Mouse (Mus musculus) limb, embryonic 14.5 days (tissue): ENCODE data around the gene Fkbp1a. TPM values are rescaled to one million over a fixed set of nuclear protein-coding genes. Genes with fewer than 3 reads are reported as not detected.

ENCODE experiments used
- ATAC-seq: fragments of 200-750 bp; cut with Nextera tagmentation; 2 replicates; pipeline ENCODE4 v1.8.0; 2017; ENCODE audit warnings: low read depth, moderate number of reproducible peaks, moderate TSS enrichment; ENCODE audit not compliant: low FRiP score
- DNase-seq: peaks from one replicate; pipeline ENCODE4 v3.0.0-alpha.2; 2015; ENCODE audit warnings: low spot score
- H3K27ac ChIP-seq: fragments of 300-500 bp; sonication (generic); replicated peaks from 2 replicates; pipeline ENCODE4 v1.5.1; 2014; ENCODE audit warnings: low read depth, mild to moderate bottlenecking, low read length, moderate library complexity, mixed read lengths
- H3K27me3 ChIP-seq: fragments of 300-500 bp; sonication (generic); 2 replicates; pipeline ENCODE4 v1.6.1; 2014; ENCODE audit warnings: low read length, mixed read lengths; ENCODE audit not compliant: control insufficient read depth, insufficient read depth
- H3K36me3 ChIP-seq: fragments of 300-500 bp; sonication (generic); 2 replicates; pipeline ENCODE4 v1.6.1; 2014; ENCODE audit warnings: mild to moderate bottlenecking, low read length, moderate library complexity, mixed read lengths; ENCODE audit not compliant: control insufficient read depth, insufficient read depth
- H3K4me1 ChIP-seq: fragments of 300-500 bp; sonication (generic); 2 replicates; pipeline ENCODE4 v1.6.1; 2014; ENCODE audit warnings: antibody characterized with exemption, low read length, mixed read lengths; ENCODE audit not compliant: control insufficient read depth, insufficient read depth
- H3K4me2 ChIP-seq: fragments of 300-500 bp; sonication (generic); replicated peaks from 2 replicates; pipeline ENCODE4 v1.6.1; 2014; ENCODE audit warnings: low read depth, mild to moderate bottlenecking, low read length, moderate library complexity; ENCODE audit not compliant: severe bottlenecking
- H3K4me3 ChIP-seq: fragments of 300-500 bp; sonication (generic); replicated peaks from 2 replicates; pipeline ENCODE4 v1.5.1; 2014; ENCODE audit warnings: low read length
- H3K9ac ChIP-seq: fragments of 300-500 bp; sonication (generic); 2 replicates; pipeline ENCODE4 v1.6.1; 2014; ENCODE audit warnings: mild to moderate bottlenecking, low read depth, low read length, moderate library complexity; ENCODE audit not compliant: severe bottlenecking
- H3K9me3 ChIP-seq: fragments of 300-500 bp; sonication (generic); 2 replicates; pipeline ENCODE4 v1.6.1; 2016; ENCODE audit warnings: low read length; ENCODE audit not compliant: control insufficient read depth
- POLR2A ChIP-seq: fragments of 200-500 bp; IDR thresholded peaks from 2 replicates; pipeline ENCODE4 v1.8.0; 2012; ENCODE audit warnings: inconsistent platforms, mild to moderate bottlenecking, moderate library complexity, borderline replicate concordance; ENCODE audit not compliant: insufficient read depth, insufficient read length; ENCODE audit errors: extremely low read depth
- WGBS: fragments of 180-500 bp; shearing (Covaris S2); extraction: QIAGEN DNeasy Blood & Tissue Kit; methylation state at CpG from one replicate; pipeline ENCODE4 v1.1.7; 2014; 5-methylcytosine and 5-hydroxymethylcytosine counted together
- polyA plus RNA-seq, 2 experiments: library from polyadenylated mRNA; depleted of rRNA in 1 of 2; stranded (reverse) in 1 of 2; unstranded in 1 of 2; fragments of >200 nt; fragmentation: Nextera tagmentation in 1 of 2; extraction: Ambion mirVana in 1 of 2; gene quantifications; 2 replicates each; pipeline versions ENCODE4 v1.2.1 to v1.2.3; 2012 to 2014

The Fkbp1a gene
- polyA plus RNA-seq, 2 experiments = 213 to 562 TPM

DNA sequence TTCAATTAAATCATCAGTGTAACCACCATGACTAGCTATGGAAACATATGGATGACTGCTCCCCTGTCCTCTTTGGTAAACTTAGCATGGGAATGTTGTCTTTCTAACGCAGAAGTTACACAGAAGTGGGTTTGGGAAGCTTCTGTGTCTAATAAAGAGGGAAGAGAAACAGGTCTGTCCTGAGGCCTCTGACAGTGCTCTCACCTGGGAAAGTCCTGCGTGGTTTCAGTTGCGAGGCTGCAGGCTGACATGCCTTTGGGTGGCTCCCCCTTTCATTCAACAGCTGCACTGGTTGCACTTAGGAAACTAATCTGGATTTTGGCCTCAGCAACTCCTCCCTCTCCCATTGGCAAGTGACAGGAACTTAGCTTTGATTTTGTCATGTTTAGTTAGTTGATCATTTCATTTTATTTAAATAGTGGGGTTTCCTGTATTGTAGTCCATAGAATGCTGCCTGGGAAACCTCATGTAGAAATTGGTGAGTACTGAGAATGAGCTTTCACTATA lies 7.4 kb downstream of the Fkbp1a start:
- Histone ChIP-seq H3K4me2 (no peak overlapping the region), H3K4me3 (no peak overlapping the region), H3K9ac (no peak overlapping the region), H3K9me3 (no peaks in the 10 kb centered on the region), H3K27me3 (no peaks in the 10 kb centered on the region), H3K36me3 (peaks cover 70% of the 10 kb centered on the region), H3K4me1 (0 out of 2 replicates have a peak, but pooled peaks cover 3% of the 10 kb centered on the region), H3K27ac (no peak overlapping the region)
- no peak for TF ChIP-seq POLR2A
- no peak for DNase-seq
- no peak for ATAC-seq
- 89% methylated on average over 3 of the region's 3 CpGs for WGBS

DNA sequence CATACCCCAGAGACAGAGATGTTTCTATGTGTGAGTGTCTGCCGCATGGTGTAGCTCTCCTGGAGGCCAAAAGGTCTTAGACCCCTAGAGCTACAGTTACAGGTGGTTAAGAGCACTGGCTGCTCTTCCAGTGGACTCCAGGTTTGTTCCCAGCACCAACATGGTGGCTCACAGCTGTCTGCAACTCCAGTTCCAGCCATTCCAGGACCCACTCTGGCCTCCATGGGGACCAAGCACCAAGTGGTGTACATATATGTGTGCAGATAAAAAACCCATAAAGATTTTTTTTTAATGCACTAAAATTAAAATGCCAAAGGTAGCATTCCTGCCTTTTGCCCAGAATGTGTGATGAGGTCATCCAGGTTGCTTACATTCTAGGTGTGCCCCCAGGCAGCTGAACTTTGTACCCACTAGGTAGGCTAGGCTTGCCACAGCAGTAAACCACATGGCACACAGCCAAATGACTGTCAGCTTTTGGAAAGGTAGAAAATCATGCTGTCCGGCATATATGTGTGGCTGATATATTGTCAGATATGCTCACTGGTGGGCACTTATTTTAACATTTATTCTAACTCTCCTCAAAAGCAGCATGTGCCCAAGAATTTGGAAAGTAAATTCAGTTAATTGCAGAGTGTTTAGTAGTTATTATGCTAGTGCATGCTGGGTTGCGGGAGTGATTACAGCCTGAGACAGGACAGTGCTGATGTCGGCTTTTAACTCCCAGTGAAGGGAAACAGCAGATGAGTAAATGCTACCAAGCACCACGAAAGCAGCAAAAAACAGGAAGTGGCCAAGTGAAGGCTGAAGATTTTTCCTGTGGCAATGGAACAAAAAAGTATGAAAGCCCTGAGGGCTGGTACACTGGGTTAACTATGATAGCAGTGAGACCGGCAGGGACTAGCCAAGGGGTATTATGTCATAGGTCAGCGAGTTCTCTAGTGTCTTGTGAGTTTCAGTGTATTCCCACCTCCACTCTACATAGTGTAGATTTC lies 20.9 kb downstream of the Fkbp1a start:
- WGBS = 85% methylated on average over 7 of the region's 7 CpGs
- H3K36me3 ChIP-seq = peaks cover 59% of the 10 kb centered on the region
- no peak for ATAC-seq
- H3K9me3 ChIP-seq = no peaks in the 10 kb centered on the region
- DNase-seq = no peak
- H3K4me2 ChIP-seq = no peak overlapping the region
- H3K4me1 ChIP-seq = no peaks in the 10 kb centered on the region
- no peaks in the 10 kb centered on the region for H3K27me3 ChIP-seq
- no peak overlapping the region for H3K9ac ChIP-seq
- no peak overlapping the region for H3K27ac ChIP-seq
- TF ChIP-seq POLR2A = no peak
- H3K4me3 ChIP-seq = no peak overlapping the region

DNA sequence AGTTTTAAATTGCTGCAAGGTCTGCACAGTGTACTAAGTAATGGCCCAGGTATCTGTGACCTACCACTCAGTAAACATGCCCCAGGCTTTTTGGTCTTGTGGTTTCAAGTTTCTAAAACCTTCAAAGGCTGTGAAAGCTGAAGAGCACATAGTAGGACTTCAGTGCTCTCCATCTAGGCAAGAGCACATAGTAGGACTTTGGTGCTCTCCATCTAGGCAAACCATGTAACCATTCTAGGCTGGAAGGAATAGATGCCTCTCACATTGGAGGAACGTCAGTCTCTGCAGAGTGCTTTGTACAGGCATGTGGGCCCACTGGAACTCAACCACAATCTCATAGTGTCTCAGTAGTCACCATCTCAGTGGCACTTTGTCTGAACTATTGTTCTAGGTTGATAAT lies 21.7 kb downstream of the Fkbp1a start:
- 89% methylated on average over 1 of the region's 1 CpGs for WGBS
- H3K27me3 ChIP-seq = no peaks in the 10 kb centered on the region
- ATAC-seq (no peak), DNase-seq (no peak)
- no peaks in the 10 kb centered on the region for H3K4me1 ChIP-seq
- H3K4me2 ChIP-seq = no peak overlapping the region
- peaks cover 51% of the 10 kb centered on the region for H3K36me3 ChIP-seq
- TF ChIP-seq POLR2A = no peak
- no peak overlapping the region for H3K27ac ChIP-seq
- no peak overlapping the region for H3K9ac ChIP-seq
- H3K4me3 ChIP-seq = no peak overlapping the region
- H3K9me3 ChIP-seq = no peaks in the 10 kb centered on the region

DNA sequence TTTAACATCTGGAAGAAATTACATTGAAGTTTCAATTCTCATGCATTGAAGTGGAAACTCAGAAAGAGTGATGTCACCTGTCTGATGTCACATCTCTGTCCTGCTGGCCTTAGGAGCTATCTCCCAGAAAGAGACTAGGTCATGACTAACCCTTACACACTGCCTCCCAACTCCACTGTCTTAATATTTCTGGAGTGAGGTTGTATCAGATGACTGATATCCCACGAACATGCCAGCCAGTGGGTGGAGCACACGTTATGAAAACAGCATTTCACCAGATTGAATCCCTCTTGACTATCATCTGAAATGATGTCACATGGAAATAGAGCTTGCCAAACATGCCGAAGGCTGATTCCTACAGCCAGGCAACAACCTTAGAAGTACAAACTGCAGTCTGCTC lies 22.7 kb downstream of the Fkbp1a start:
- no peak overlapping the region for H3K9ac ChIP-seq
- H3K4me2 ChIP-seq = no peak overlapping the region
- H3K9me3 ChIP-seq = no peaks in the 10 kb centered on the region
- no peaks in the 10 kb centered on the region for H3K27me3 ChIP-seq
- TF ChIP-seq POLR2A = no peak
- no peak overlapping the region for H3K4me3 ChIP-seq
- H3K27ac ChIP-seq = no peak overlapping the region
- 56% methylated on average over 3 of the region's 3 CpGs for WGBS
- H3K36me3 ChIP-seq = peaks cover 41% of the 10 kb centered on the region
- ATAC-seq (no peak), DNase-seq (no peak)
- H3K4me1 ChIP-seq = no peaks in the 10 kb centered on the region

DNA sequence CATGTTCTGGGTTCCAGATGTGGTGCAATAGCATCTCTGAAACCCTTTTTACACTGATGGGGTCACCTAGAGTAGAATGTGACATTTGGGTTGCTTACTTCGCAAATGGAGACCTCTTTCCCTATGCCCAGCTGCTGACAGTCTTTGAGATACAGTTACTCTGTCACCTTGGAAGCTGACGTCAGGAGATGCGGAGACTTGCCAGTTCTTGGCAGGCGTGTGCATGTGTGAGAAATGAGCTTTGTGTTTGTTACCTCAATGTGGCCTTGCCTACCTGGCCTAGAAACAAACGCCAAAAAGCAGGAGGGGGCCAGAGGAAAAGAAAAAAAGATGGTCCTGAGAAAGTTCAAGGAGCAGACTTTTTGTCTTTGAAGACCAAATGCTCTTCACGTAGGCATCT lies 24.6 kb downstream of the Fkbp1a start:
- TF ChIP-seq POLR2A = no peak
- WGBS = 75% methylated on average over 6 of the region's 6 CpGs
- Histone ChIP-seq H3K4me2 (no peak overlapping the region), H3K4me3 (no peak overlapping the region), H3K36me3 (peaks cover 25% of the 10 kb centered on the region), H3K4me1 (no peaks in the 10 kb centered on the region), H3K9me3 (no peaks in the 10 kb centered on the region), H3K27ac (no peak overlapping the region), H3K9ac (no peak overlapping the region), H3K27me3 (no peaks in the 10 kb centered on the region)
- DNase-seq = no peak
- no peak for ATAC-seq
